Mouse (Mus musculus) thymus, postnatal 14 days (tissue): ENCODE measurements around the gene Tert.

Experiments used
- DNase-seq: peaks from one replicate; pipeline ENCODE4 v3.0.0; 2021

Gene Tert

GRCm38 (mm10) chr13:73679311-73679710 lies 52.6 kb downstream of the Tert start:
- DNase-seq = no peak

- DNase-seq = no peak
These were observed 53.7 kb downstream of the Tert start for GRCm38 (mm10) chr13:73680394-73680793.

GRCm38 (mm10) chr13:73682226-73682625 lies 55.5 kb downstream of the Tert start:
- DNase-seq = no peak

GRCm38 (mm10) chr13:73683682-73684081 lies 57.0 kb downstream of the Tert start:
- DNase-seq = no peak

DNA sequence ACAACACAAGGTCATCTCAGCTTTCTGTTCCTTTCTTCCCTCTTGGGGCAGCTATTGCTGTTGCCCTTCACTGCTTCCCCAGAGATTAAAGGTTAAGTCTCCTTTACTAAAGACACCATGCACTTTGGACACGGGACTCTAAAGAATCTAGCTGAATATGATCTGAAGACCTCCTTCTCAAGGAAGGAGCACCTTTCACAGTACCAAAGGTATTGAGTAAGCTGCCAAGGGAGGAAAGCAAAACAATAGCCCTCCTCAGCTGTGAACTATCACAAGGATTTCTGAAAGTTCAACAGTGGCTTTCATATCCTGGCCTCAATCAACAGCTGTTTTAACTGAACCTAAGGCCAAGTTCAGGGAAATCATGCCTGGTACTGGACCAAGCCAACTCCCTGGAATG lies 57.7 kb downstream of the Tert start:
- DNase-seq = no peak

GRCm38 (mm10) chr13:73685502-73685901 lies 58.8 kb downstream of the Tert start:
- no peak for DNase-seq

DNA sequence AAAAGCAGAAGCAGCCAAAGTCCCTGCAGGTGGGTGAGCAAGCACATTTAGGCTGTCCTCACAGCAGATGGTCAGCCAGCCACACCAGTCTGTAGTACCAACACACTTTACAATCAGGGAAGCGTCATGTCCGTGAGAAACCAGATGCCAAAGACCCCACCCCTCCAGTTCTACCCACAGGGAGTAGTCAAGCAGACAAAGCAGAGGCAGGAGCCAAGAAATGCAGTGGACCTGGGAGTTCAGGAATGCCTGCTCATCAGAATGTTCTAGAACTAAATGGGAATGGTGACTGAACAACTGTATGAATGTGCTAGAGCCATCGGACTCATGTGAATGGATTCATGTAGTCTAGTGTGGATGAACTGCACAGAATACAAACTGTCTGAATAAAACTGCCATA lies 60.9 kb downstream of the Tert start:
- no peak for DNase-seq

- DNase-seq = peak; percentile 82
These were observed 62.2 kb downstream of the Tert start for GRCm38 (mm10) chr13:73688934-73689333.

DNA sequence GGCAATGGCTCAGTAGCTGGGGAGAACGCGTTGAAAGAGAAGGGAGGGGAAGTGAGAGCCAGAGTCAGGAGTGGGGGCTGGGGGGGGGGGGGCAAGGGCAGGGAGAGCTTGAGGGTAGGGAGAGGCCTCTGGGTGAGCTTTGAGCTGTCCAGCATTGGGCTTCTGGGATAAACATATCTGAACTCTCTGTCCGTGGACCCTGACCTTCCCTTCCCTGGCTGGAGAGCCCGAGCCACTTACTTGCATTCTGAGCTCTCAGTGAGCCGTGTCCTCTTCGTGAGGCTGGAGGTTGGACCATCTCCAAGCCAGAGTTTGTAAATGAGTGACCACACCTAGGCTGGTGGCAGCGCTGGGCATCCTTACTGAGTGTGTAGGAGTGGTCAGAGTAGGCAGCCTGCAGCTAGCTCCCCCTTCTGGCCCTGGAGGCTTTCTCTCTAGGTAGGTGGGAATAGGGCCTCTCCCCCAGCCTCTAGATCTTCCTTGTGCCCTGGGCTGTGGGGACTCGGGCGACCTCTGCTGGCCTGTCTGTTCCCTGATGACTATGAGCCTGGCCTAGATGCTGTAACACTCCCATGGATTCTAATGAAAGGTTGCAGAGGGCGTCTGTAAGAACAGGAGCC lies 65.6 kb downstream of the Tert start:
- peak; percentile 91 for DNase-seq

- DNase-seq = no peak
These were observed 66.6 kb downstream of the Tert start for GRCm38 (mm10) chr13:73693333-73693732.

GRCm38 (mm10) chr13:73694972-73695371 lies 68.3 kb downstream of the Tert start:
- DNase-seq = no peak

- no peak for DNase-seq
These were observed 69.8 kb downstream of the Tert start for GRCm38 (mm10) chr13:73696529-73696928.
